Mouse (Mus musculus) kidney, adult 8-10 months (tissue): Measurements from ENCODE around the gene Stap2.

Experiments used
- DNase-seq, 2 experiments: peaks; one replicate each; pipeline ENCODE4 v3.0.0; 2022

Gene Stap2

GRCm38 (mm10) chr17:56024476-56024875, 19.1 kb upstream of the Stap2 start:
- no peak for DNase-seq

- DNase-seq = no peak
Observed at GRCm38 (mm10) chr17:56023386-56023785, 18.0 kb upstream of the Stap2 start.

- DNase-seq = no peak
Observed at GRCm38 (mm10) chr17:56022989-56023290, 17.6 kb upstream of the Stap2 start.

- no peak for DNase-seq
Observed at GRCm38 (mm10) chr17:56022131-56022988, 17.0 kb upstream of the Stap2 start.

GRCm38 (mm10) chr17:56021161-56021910, 16.0 kb upstream of the Stap2 start:
- no peak for DNase-seq

GRCm38 (mm10) chr17:56020400-56021084, 15.2 kb upstream of the Stap2 start:
- no peak for DNase-seq

GRCm38 (mm10) chr17:56018347-56019131, 13.2 kb upstream of the Stap2 start:
- peak in 1 of 2 experiments; percentile 57 for DNase-seq

GRCm38 (mm10) chr17:56017848-56018247, 12.5 kb upstream of the Stap2 start:
- no peak for DNase-seq

GRCm38 (mm10) chr17:56016793-56017785, 11.7 kb upstream of the Stap2 start:
- DNase-seq = no peak

- DNase-seq = no peak
Observed at GRCm38 (mm10) chr17:56016382-56016781, 11.0 kb upstream of the Stap2 start.

- no peak for DNase-seq
Observed at GRCm38 (mm10) chr17:56015293-56015692, 9.9 kb upstream of the Stap2 start.

GRCm38 (mm10) chr17:56011441-56011840, 6.1 kb upstream of the Stap2 start:
- no peak for DNase-seq

- DNase-seq = peak; percentile 58 to 79
Observed at GRCm38 (mm10) chr17:56010681-56011080, 5.3 kb upstream of the Stap2 start.

- no peak for DNase-seq
Observed at GRCm38 (mm10) chr17:56010255-56010654, 4.9 kb upstream of the Stap2 start.

GRCm38 (mm10) chr17:56009962-56010240, 4.5 kb upstream of the Stap2 start:
- no peak for DNase-seq

- DNase-seq = peak; percentile 93
Observed at GRCm38 (mm10) chr17:56009088-56009961, 3.9 kb upstream of the Stap2 start.

GRCm38 (mm10) chr17:56008356-56009087, 3.1 kb upstream of the Stap2 start:
- peak; percentile 93 to 95 for DNase-seq

- no peak for DNase-seq
Observed at GRCm38 (mm10) chr17:56007444-56008355, 2.3 kb upstream of the Stap2 start.

- DNase-seq = peak in 1 of 2 experiments; percentile 53
Observed at GRCm38 (mm10) chr17:56006956-56007355, 1.6 kb upstream of the Stap2 start.
